Comparison of ENCODE assay signal across 13 mouse cellular contexts in genomic region chr11:75864529-75865252, GRCm38 (mm10).
DNase-seq lines count a peak whose midpoint lies in the region; ATAC-seq and TF ChIP-seq lines count a peak whose summit lies in the region.
"Had no signal": no experiment of that assay in that cellular context is flagged by ENCODE, and none has a peak within 500 bp of the region (broad histone marks: within the 10 kb centered on the region; RNA-seq: fewer than 3 reads in every experiment).

No protein-coding gene starts in this region.

- peaks cover 9% of the 10 kb centered on the region; the same call in 1 of the 2 replicates for H3K27me3 ChIP-seq in heart, embryonic 13.5 days (replicated peaks)
- no peaks in the 10 kb centered on the region for H3K27me3 ChIP-seq in lung, embryonic 14.5 days (ENCODE audit: insufficient read depth, low read length)
- H3K27me3 ChIP-seq in hindbrain, postnatal 0 days (ENCODE audit: insufficient read depth, low read length), result no peaks in the 10 kb centered on the region
- H3K27me3 ChIP-seq in myocyte (ENCODE audit: control insufficient read depth, insufficient read depth, insufficient read length), result peaks cover 30% of the 10 kb centered on the region
- H3K27me3 ChIP-seq: neural tube, embryonic 13.5 days had no signal

- H3K9ac ChIP-seq in heart, embryonic 13.5 days, result peak overlapping the region; percentile 56
- H3K9ac ChIP-seq in lung, embryonic 14.5 days, result no peak overlapping the region
- 0 out of 2 replicates have a peak overlapping the region, but pooled peaks have one; percentile 1 for H3K9ac ChIP-seq in hindbrain, postnatal 0 days (replicated peaks; ENCODE audit: low read length)
- H3K9ac ChIP-seq: liver, postnatal 0 days; neural tube, embryonic 13.5 days had no signal

- no peaks in the 10 kb centered on the region for H3K79me2 ChIP-seq in myocyte (ENCODE audit: control insufficient read depth, insufficient read depth)

- no peak overlapping the region for H3ac ChIP-seq in myocyte (ENCODE audit: control insufficient read depth, insufficient read length)

- no peak overlapping the region for H3K4me2 ChIP-seq in heart, embryonic 13.5 days
- H3K4me2 ChIP-seq in lung, embryonic 14.5 days, result no peak overlapping the region
- H3K4me2 ChIP-seq in hindbrain, postnatal 0 days (ENCODE audit: low read depth, low read length), result no peak overlapping the region
- H3K4me2 ChIP-seq in myocyte (ENCODE audit: low read depth), result no peak overlapping the region
- H3K4me2 ChIP-seq: neural tube, embryonic 13.5 days had no signal

- H3K36me3 ChIP-seq in heart, embryonic 13.5 days, result no peaks in the 10 kb centered on the region
- no peaks in the 10 kb centered on the region for H3K36me3 ChIP-seq in lung, embryonic 14.5 days (ENCODE audit: insufficient read depth)
- H3K36me3 ChIP-seq in hindbrain, postnatal 0 days (ENCODE audit: insufficient read depth, low read length), result no peaks in the 10 kb centered on the region
- no peaks in the 10 kb centered on the region for H3K36me3 ChIP-seq in myocyte (ENCODE audit: control insufficient read depth, insufficient read depth)
- H3K36me3 ChIP-seq: neural tube, embryonic 13.5 days had no signal

- ATAC-seq in heart, embryonic 13.5 days (ENCODE audit: extremely low read depth, insufficient number of reproducible peaks, low FRiP score, low TSS enrichment), result no peak
- 0 out of 2 replicates have a peak, but pooled peaks have one; percentile 4 for ATAC-seq in lung, embryonic 14.5 days (ENCODE audit: insufficient read depth)
- ATAC-seq in hindbrain, postnatal 0 days, result no peak
- ATAC-seq: liver, postnatal 0 days had no signal

- no peak for TF ChIP-seq CTCF in lung, embryonic 14.5 days (IDR thresholded peaks at IDR 0.05; ENCODE audit: low read depth)
- no peak for TF ChIP-seq CTCF in hindbrain, postnatal 0 days (IDR thresholded peaks at IDR 0.05; ENCODE audit: low read depth)

- no peak for DNase-seq in heart, adult 18-20 months
- no peak for DNase-seq in lung, embryonic 14.5 days
- no peak for DNase-seq in lung, postnatal 25 days (ENCODE audit: low spot score)
- DNase-seq in hindbrain, postnatal 0 days (ENCODE audit: low spot score), result no peak
- DNase-seq in ovary, adult 18-20 months (ENCODE audit: low spot score), result no peak
- DNase-seq: cerebellum, adult 2 months; gastrocnemius, postnatal 10 days; kidney, adult 18-20 months; liver, postnatal 0 days had no signal

- no peak for TF ChIP-seq POLR2A in myocyte (IDR thresholded peaks at IDR 0.05; ENCODE audit: insufficient read length, low read depth)

- no peaks in the 10 kb centered on the region for H3K9me3 ChIP-seq in heart, embryonic 13.5 days
- no peaks in the 10 kb centered on the region for H3K9me3 ChIP-seq in lung, embryonic 14.5 days (ENCODE audit: low read depth, low read length)
- H3K9me3 ChIP-seq in hindbrain, postnatal 0 days (ENCODE audit: low read length), result no peaks in the 10 kb centered on the region
- H3K9me3 ChIP-seq: megakaryocyte, embryonic 14.5 days; neural tube, embryonic 13.5 days had no signal

- H3K27ac ChIP-seq in heart, embryonic 13.5 days (replicated peaks), result peak overlapping the region; percentile 20; the same call in 1 of the 2 replicates
- peak overlapping the region; percentile 30; the same call in 1 of the 2 replicates for H3K27ac ChIP-seq in lung, embryonic 14.5 days (ENCODE audit: low read depth)
- H3K27ac ChIP-seq in hindbrain, postnatal 0 days, result peak overlapping the region; percentile 32; the same call in 1 of the 2 replicates

- peaks cover 49% of the 10 kb centered on the region for H3K4me1 ChIP-seq in heart, embryonic 13.5 days
- H3K4me1 ChIP-seq in lung, embryonic 14.5 days (ENCODE audit: insufficient read depth), result peaks cover 22% of the 10 kb centered on the region
- H3K4me1 ChIP-seq in hindbrain, postnatal 0 days (ENCODE audit: insufficient read depth, low read length), result peaks cover 29% of the 10 kb centered on the region

- no peak overlapping the region for H3K4me3 ChIP-seq in heart, embryonic 13.5 days
- H3K4me3 ChIP-seq in lung, embryonic 14.5 days (ENCODE audit: low read depth, low read length), result no peak overlapping the region
- H3K4me3 ChIP-seq in hindbrain, postnatal 0 days (ENCODE audit: low read length), result no peak overlapping the region
- H3K4me3 ChIP-seq in myocyte, result no peak overlapping the region
- H3K4me3 ChIP-seq: megakaryocyte, embryonic 14.5 days; neural tube, embryonic 13.5 days had no signal

- WGBS in heart, embryonic 13.5 days, result 30% methylated on average over 4 of the region's 4 CpGs
- WGBS in lung, embryonic 14.5 days, result 32% methylated on average over 4 of the region's 4 CpGs
- WGBS in hindbrain, postnatal 0 days, result 28% methylated on average over 4 of the region's 4 CpGs

TF ChIP-seq in myocyte, 11 proteins besides CTCF, POLR2A, EP300 and RAD21:
- TF ChIP-seq CEBPB (IDR thresholded peaks at IDR 0.05; ENCODE audit: insufficient read depth, poor library complexity, severe bottlenecking) (no peak), MYOD1 (IDR thresholded peaks at IDR 0.05; ENCODE audit: control insufficient read depth in 1 of 3, insufficient read length in 2 of 3, low read depth in 2 of 3) (peak in 2 of 3 experiments; percentile 38 to 53)
